Mouse (Mus musculus) midbrain, embryonic 11.5 days (tissue): Measurements from ENCODE around the gene Mafg. TPM values are rescaled to one million over a fixed set of nuclear protein-coding genes. Genes with fewer than 3 reads are reported as not detected.
"Not testable (repeated sequence)": the region's sequence is repeated elsewhere in the genome, so short reads cannot be mapped to it uniquely, and the experiment has no call there.

Experiments
- ATAC-seq: fragments of 200-750 bp; cut with Nextera tagmentation; 2 replicates; pipeline ENCODE4 v1.8.0; 2017; ENCODE audit warnings: moderate TSS enrichment, moderate library complexity; ENCODE audit not compliant: low FRiP score
- DNase-seq: peaks from one replicate; pipeline ENCODE4 v3.0.0; 2015; ENCODE audit warnings: low spot score; ENCODE audit errors: missing footprints
- H3K27ac ChIP-seq: fragments of 300-500 bp; sonication (generic); 2 replicates; pipeline ENCODE4 v1.5.1; 2014; ENCODE audit warnings: low read depth, low read length
- H3K27me3 ChIP-seq: fragments of 300-500 bp; sonication (generic); 2 replicates; pipeline ENCODE4 v1.6.1; 2014; ENCODE audit warnings: mild to moderate bottlenecking, low read length, moderate library complexity, mixed read lengths; ENCODE audit not compliant: control insufficient read depth, insufficient read depth
- H3K36me3 ChIP-seq: fragments of 300-500 bp; sonication (generic); 2 replicates; pipeline ENCODE4 v1.6.1; 2014; ENCODE audit warnings: mild to moderate bottlenecking, low read length, moderate library complexity, mixed read lengths; ENCODE audit not compliant: control insufficient read depth, insufficient read depth
- H3K4me1 ChIP-seq: fragments of 300-500 bp; sonication (generic); 2 replicates; pipeline ENCODE4 v1.6.1; 2014; ENCODE audit warnings: low read length; ENCODE audit not compliant: control insufficient read depth, insufficient read depth
- H3K4me2 ChIP-seq: fragments of 300-500 bp; sonication (generic); 2 replicates; pipeline ENCODE4 v1.6.1; 2014; ENCODE audit warnings: mild to moderate bottlenecking, moderate library complexity
- H3K4me3 ChIP-seq: fragments of 300-500 bp; sonication (generic); 2 replicates; pipeline ENCODE4 v1.5.1; 2014; ENCODE audit warnings: low read depth, low read length
- H3K9ac ChIP-seq: fragments of 300-500 bp; sonication (generic); 2 replicates; pipeline ENCODE4 v1.6.1; 2014; ENCODE audit warnings: low read length
- H3K9me3 ChIP-seq: fragments of 300-500 bp; sonication (generic); 2 replicates; pipeline ENCODE4 v1.6.1; 2016; ENCODE audit warnings: low read length; ENCODE audit not compliant: control insufficient read depth
- WGBS: fragments of 180-500 bp; shearing (Covaris S2); extraction: QIAGEN DNeasy Blood & Tissue Kit; methylation state at CpG from one replicate; pipeline ENCODE4 v1.1.7; 2014; 5-methylcytosine and 5-hydroxymethylcytosine counted together
- polyA plus RNA-seq: library from polyadenylated mRNA; unstranded; fragments of >200 nt; fragmentation: Nextera tagmentation; extraction: Ambion mirVana; gene quantifications from 2 replicates; pipeline ENCODE4 v1.2.1, GENCODE M21; 2014

Mafg gene
- 18.0 and 19.7 TPM in 2 replicates for polyA plus RNA-seq

GRCm38 (mm10) chr11:120633520-120634343 lies at the start of gene Mafg:
TSS of gene Mafg (minus strand) at chr11:120633600.
- Histone ChIP-seq H3K4me2 (peak within 1 kb of the TSS; percentile 94), H3K36me3 (peaks cover 4% of the 10 kb centered on the region; the same call in 1 of the 2 replicates), H3K9ac (peak within 1 kb of the TSS; percentile 89), H3K4me3 (peak within 1 kb of the TSS; percentile 96), H3K27ac (peak within 1 kb of the TSS; percentile 63), H3K4me1 (peaks cover 23% of the 10 kb centered on the region), H3K27me3 (no peaks in the 10 kb centered on the region), H3K9me3 (no peaks in the 10 kb centered on the region)
- DNase-seq (peak; percentile 99), ATAC-seq (peak; percentile 93)
- WGBS = 11% methylated on average over 56 of the region's 58 CpGs

DNA sequence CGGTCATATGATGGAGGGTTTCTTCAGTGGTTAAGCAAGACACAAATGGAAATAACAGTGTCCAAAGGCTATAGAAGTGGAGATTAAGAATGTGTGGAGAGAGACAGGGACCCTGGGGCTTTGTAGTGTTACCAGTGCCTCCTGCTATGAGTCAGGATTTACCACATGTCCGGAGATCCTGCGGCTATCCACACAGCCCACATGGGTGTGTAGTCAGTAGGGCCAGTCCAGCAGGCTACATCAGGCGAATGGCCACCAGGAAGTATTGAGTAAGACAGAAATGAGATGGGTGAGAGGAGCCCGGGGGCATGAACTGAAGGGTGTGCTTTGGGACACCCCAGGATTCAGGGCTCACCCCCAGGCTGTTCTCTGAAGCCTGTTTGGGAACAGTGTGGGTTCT lies 49.3 kb upstream of the Mafg start:
- DNase-seq (no peak), ATAC-seq (no peak)
- H3K9me3 ChIP-seq = no peaks in the 10 kb centered on the region
- no peak overlapping the region for H3K9ac ChIP-seq
- H3K4me3 ChIP-seq = no peak overlapping the region
- 92% methylated on average over 5 of the region's 5 CpGs for WGBS
- H3K36me3 ChIP-seq = peaks cover 5% of the 10 kb centered on the region; the same call in 1 of the 2 replicates
- no peak overlapping the region for H3K27ac ChIP-seq
- no peak overlapping the region for H3K4me2 ChIP-seq
- no peaks in the 10 kb centered on the region for H3K4me1 ChIP-seq
- no peaks in the 10 kb centered on the region for H3K27me3 ChIP-seq

DNA sequence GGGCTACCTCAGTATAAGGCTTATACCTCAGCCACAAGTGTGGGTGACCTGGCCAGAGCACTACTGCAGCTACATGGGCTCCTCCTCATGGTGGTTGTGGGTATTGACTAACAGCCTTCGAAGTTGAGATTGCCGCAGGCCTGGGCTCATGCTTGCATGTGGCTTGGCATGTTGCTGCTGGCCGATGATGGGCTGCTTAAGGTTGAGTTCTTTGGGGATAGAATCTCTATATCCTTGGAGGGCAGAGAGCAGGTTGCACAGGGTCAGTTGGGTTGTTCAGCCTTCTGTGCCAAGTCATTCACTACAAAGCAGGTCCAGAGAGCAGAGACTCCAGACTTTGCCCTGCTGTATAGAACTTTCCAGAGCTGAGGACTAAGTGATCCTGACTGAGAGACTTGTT lies 46.5 kb upstream of the Mafg start:
- Histone ChIP-seq H3K9me3 (no peaks in the 10 kb centered on the region), H3K27ac (no peak overlapping the region), H3K4me2 (no peak overlapping the region), H3K9ac (no peak overlapping the region), H3K27me3 (no peaks in the 10 kb centered on the region), H3K4me1 (no peaks in the 10 kb centered on the region), H3K4me3 (no peak overlapping the region), H3K36me3 (0 out of 2 replicates have a peak, but pooled peaks cover 6% of the 10 kb centered on the region)
- DNase-seq (no peak), ATAC-seq (no peak)
- WGBS = 82% methylated on average over 3 of the region's 3 CpGs

- Histone ChIP-seq H3K27me3 (no peaks in the 10 kb centered on the region), H3K36me3 (0 out of 2 replicates have a peak, but pooled peaks cover 6% of the 10 kb centered on the region), H3K4me3 (no peak overlapping the region), H3K4me2 (no peak overlapping the region), H3K27ac (no peak overlapping the region), H3K9me3 (no peaks in the 10 kb centered on the region), H3K4me1 (peaks cover 7% of the 10 kb centered on the region; the same call in 1 of the 2 replicates), H3K9ac (no peak overlapping the region)
- no peak for ATAC-seq
- DNase-seq = no peak
- 95% methylated on average over 4 of the region's 4 CpGs for WGBS
These were observed 43.6 kb upstream of the Mafg start for GRCm38 (mm10) chr11:120676951-120677350.

DNA sequence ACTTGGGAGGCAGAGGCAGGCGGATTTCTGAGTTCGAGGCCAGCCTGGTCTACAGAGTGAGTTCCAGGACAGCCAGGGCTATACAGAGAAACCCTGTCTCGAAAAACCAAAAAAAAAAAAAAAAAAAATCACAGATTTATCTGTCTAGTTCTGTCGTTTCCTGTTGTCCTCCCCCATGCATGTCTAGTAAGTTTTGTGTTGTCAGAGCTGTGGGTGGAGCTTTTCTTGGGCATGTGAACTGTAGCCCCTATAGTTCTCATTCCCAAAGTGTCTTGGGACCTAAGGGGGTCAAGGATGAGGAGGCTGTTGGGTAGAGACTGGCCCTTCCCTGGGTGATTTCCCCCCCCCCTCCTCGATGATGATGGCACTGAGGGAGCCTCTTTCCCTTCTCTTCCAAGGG lies 42.5 kb upstream of the Mafg start:
- H3K27me3 ChIP-seq, H3K4me3 ChIP-seq, H3K27ac ChIP-seq, H3K36me3 ChIP-seq, H3K9me3 ChIP-seq, H3K4me2 ChIP-seq, DNase-seq, H3K4me1 ChIP-seq, H3K9ac ChIP-seq, ATAC-seq: not testable (repeated sequence)
- 89% methylated on average over 5 of the region's 5 CpGs for WGBS

- H3K9ac ChIP-seq = peak overlapping the region; percentile 89
- H3K36me3 ChIP-seq = 0 out of 2 replicates have a peak, but pooled peaks cover 6% of the 10 kb centered on the region
- H3K4me3 ChIP-seq = peak overlapping the region; percentile 69
- H3K9me3 ChIP-seq = no peaks in the 10 kb centered on the region
- H3K27ac ChIP-seq = peak overlapping the region; percentile 44
- WGBS = 39% methylated on average over 12 of the region's 12 CpGs
- peak overlapping the region; percentile 82 for H3K4me2 ChIP-seq
- ATAC-seq (peak; percentile 48; the same call in 1 of the 2 replicates), DNase-seq (no peak)
- peaks cover 7% of the 10 kb centered on the region; the same call in 1 of the 2 replicates for H3K4me1 ChIP-seq
- H3K27me3 ChIP-seq = no peaks in the 10 kb centered on the region
These were observed 40.3 kb upstream of the Mafg start for GRCm38 (mm10) chr11:120673594-120674122.

- DNase-seq = peak; percentile 100
- no peaks in the 10 kb centered on the region for H3K9me3 ChIP-seq
- H3K27me3 ChIP-seq = no peaks in the 10 kb centered on the region
- peak within 1 kb of the TSS; percentile 89 for H3K9ac ChIP-seq
- H3K27ac ChIP-seq = peak within 1 kb of the TSS; percentile 82
- peaks cover 7% of the 10 kb centered on the region; the same call in 1 of the 2 replicates for H3K4me1 ChIP-seq
- ATAC-seq = peak; percentile 96
- H3K4me3 ChIP-seq = peak within 1 kb of the TSS; percentile 69
- H3K36me3 ChIP-seq = 0 out of 2 replicates have a peak, but pooled peaks cover 4% of the 10 kb centered on the region
- 1% methylated on average over 74 of the region's 83 CpGs for WGBS
- peak within 1 kb of the TSS; percentile 82 for H3K4me2 ChIP-seq
These were observed 39.5 kb upstream of the Mafg start, which contains the start of gene Aspscr1 for GRCm38 (mm10) chr11:120672687-120673593. TSS of gene Aspscr1 (plus strand) at chr11:120672973.

- Histone ChIP-seq H3K27ac (no peak overlapping the region), H3K9ac (no peak overlapping the region), H3K27me3 (peaks cover 20% of the 10 kb centered on the region), H3K9me3 (no peaks in the 10 kb centered on the region), H3K4me2 (no peak overlapping the region), H3K36me3 (no peaks in the 10 kb centered on the region), H3K4me3 (no peak overlapping the region), H3K4me1 (no peaks in the 10 kb centered on the region)
- no peak for DNase-seq
- no peak for ATAC-seq
- 9% methylated on average over 3 of the region's 3 CpGs for WGBS
These were observed 33.2 kb upstream of the Mafg start for GRCm38 (mm10) chr11:120666617-120667016.
